Comparison of ENCODE assay signal across 35 mouse cellular contexts in the genomic region with DNA sequence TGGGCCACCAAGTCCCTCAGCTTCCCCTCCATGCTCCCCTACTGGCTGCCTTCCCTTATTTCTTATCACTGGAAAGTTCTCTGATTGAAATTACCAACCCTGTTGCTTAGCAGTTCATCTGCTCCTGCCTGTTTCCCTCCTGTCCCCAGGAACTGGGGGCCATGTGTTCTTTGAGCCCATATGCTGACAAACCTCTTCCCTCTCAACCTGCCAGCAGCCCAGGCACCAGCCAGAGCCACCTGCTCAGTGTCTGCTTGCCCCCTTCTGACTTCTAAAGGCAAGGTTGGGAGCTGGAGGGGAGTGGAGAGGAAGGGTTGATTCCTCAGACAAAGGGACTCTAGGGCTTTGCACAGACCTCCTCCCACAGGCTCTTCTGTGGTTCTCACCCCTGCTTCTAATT. TPM values are rescaled to one million over a fixed set of nuclear protein-coding genes. Genes with fewer than 3 reads are reported as not detected.
DNase-seq lines count a peak whose midpoint lies in the region; ATAC-seq and TF ChIP-seq lines count a peak whose summit lies in the region.
"Had no signal": no experiment of that assay in that cellular context is flagged by ENCODE, and none has a peak within 500 bp of the region (broad histone marks: within the 10 kb centered on the region; RNA-seq: fewer than 3 reads in every experiment).

No protein-coding gene starts in this region.

- H3K27me3 ChIP-seq in forebrain, embryonic 14.5 days (replicated peaks; ENCODE audit: control insufficient read depth, insufficient read depth, low read length) = no peaks in the 10 kb centered on the region
- no peaks in the 10 kb centered on the region for H3K27me3 ChIP-seq in forebrain, embryonic 10.5 days (ENCODE audit: poor library complexity, severe bottlenecking)
- H3K27me3 ChIP-seq in forebrain, postnatal 0 days (ENCODE audit: insufficient read depth, low read length) = no peaks in the 10 kb centered on the region
- H3K27me3 ChIP-seq: embryonic facial prominence, embryonic 12.5 days; heart, embryonic 15.5 days; limb, embryonic 15.5 days; lung, embryonic 15.5 days; midbrain, embryonic 15.5 days; neural tube, embryonic 15.5 days; Patski had no signal

- H3K27ac ChIP-seq in forebrain, embryonic 14.5 days (ENCODE audit: low read depth, low read length) = peak overlapping the region; percentile 60; the same call in 1 of the 2 replicates
- H3K27ac ChIP-seq in forebrain, embryonic 10.5 days = no peak overlapping the region
- peak overlapping the region; percentile 9; the same call in 1 of the 2 replicates for H3K27ac ChIP-seq in forebrain, postnatal 0 days (ENCODE audit: low read depth, low read length)
- H3K27ac ChIP-seq: embryonic facial prominence, embryonic 12.5 days; heart, embryonic 15.5 days; limb, embryonic 15.5 days; liver, embryonic 14.5 days; lung, embryonic 15.5 days; midbrain, embryonic 15.5 days; neural tube, embryonic 15.5 days; stomach, postnatal 0 days had no signal

- TF ChIP-seq POLR2A in lung, adult 2 months (IDR thresholded peaks at IDR 0.05; ENCODE audit: borderline replicate concordance, extremely low read depth, low read depth, low read length) = no peak

- no peaks in the 10 kb centered on the region for H3K9me3 ChIP-seq in forebrain, embryonic 14.5 days (replicated peaks; ENCODE audit: control insufficient read depth, low read length)
- no peaks in the 10 kb centered on the region for H3K9me3 ChIP-seq in forebrain, embryonic 10.5 days
- no peaks in the 10 kb centered on the region for H3K9me3 ChIP-seq in forebrain, postnatal 0 days (ENCODE audit: low read length)
- H3K9me3 ChIP-seq: embryonic facial prominence, embryonic 12.5 days; heart, embryonic 15.5 days; limb, embryonic 15.5 days; lung, embryonic 15.5 days; midbrain, embryonic 15.5 days; neural tube, embryonic 15.5 days had no signal

- H3K9ac ChIP-seq in forebrain, embryonic 14.5 days (ENCODE audit: low read length) = no peak overlapping the region
- H3K9ac ChIP-seq in forebrain, postnatal 0 days = no peak overlapping the region
- H3K9ac ChIP-seq: embryonic facial prominence, embryonic 12.5 days; heart, embryonic 15.5 days; limb, embryonic 15.5 days; liver, embryonic 14.5 days; lung, embryonic 15.5 days; midbrain, embryonic 15.5 days; neural tube, embryonic 15.5 days had no signal

- no peak overlapping the region for H3K4me2 ChIP-seq in forebrain, embryonic 14.5 days (ENCODE audit: low read length)
- H3K4me2 ChIP-seq in forebrain, postnatal 0 days (ENCODE audit: low read depth) = no peak overlapping the region
- H3K4me2 ChIP-seq: embryonic facial prominence, embryonic 12.5 days; heart, embryonic 15.5 days; limb, embryonic 15.5 days; lung, embryonic 15.5 days; midbrain, embryonic 15.5 days; neural tube, embryonic 15.5 days had no signal

- peak; percentile 57; the same call in 1 of the 2 replicates for ATAC-seq in forebrain, embryonic 14.5 days
- ATAC-seq in forebrain, postnatal 0 days = peak; percentile 63
- ATAC-seq: hindbrain, embryonic 16.5 days; intestine, embryonic 16.5 days; midbrain, embryonic 15.5 days; Patski had no signal

- H3K36me3 ChIP-seq in forebrain, embryonic 14.5 days (ENCODE audit: control insufficient read depth, insufficient read depth, low read length) = no peaks in the 10 kb centered on the region
- no peaks in the 10 kb centered on the region for H3K36me3 ChIP-seq in forebrain, embryonic 10.5 days (replicated peaks)
- no peaks in the 10 kb centered on the region for H3K36me3 ChIP-seq in forebrain, postnatal 0 days (ENCODE audit: insufficient read depth)
- H3K36me3 ChIP-seq: embryonic facial prominence, embryonic 12.5 days; heart, embryonic 15.5 days; limb, embryonic 15.5 days; lung, embryonic 15.5 days; midbrain, embryonic 15.5 days; neural tube, embryonic 15.5 days had no signal

- peak; percentile 51 for DNase-seq in forebrain, embryonic 14.5 days (ENCODE audit: low spot score)
- no peak for DNase-seq in forebrain, embryonic 10.5 days (ENCODE audit: extremely low spot score, low spot score)
- DNase-seq in ZHBTc4 (ENCODE audit: low read depth, low spot score) = peak; percentile 22
- DNase-seq in forebrain, postnatal 0 days = peak; percentile 24
- peak; percentile 78 for DNase-seq in layer of hippocampus, adult 9-11 months
- no peak for DNase-seq in left cerebral cortex, postnatal 10 days (ENCODE audit: extremely low spot score in 1 of 2, low spot score in 2 of 2)
- DNase-seq in lung, adult 2 months = no peak
- DNase-seq in embryo, embryonic 9.5 days (ENCODE audit: extremely low spot score) = no peak
- DNase-seq: adrenal gland, adult 8-10 months; cerebellum, adult 9-11 months; gastrocnemius, postnatal 36 days; kidney, adult 9 months; kidney, postnatal 14 days; lung, postnatal 36 days; thymus, adult 2 months; thymus, postnatal 4 days had no signal

- no peak overlapping the region for H3K4me3 ChIP-seq in forebrain, embryonic 14.5 days (ENCODE audit: low read depth, low read length)
- no peak overlapping the region for H3K4me3 ChIP-seq in forebrain, embryonic 10.5 days
- H3K4me3 ChIP-seq in forebrain, postnatal 0 days (ENCODE audit: low read depth, low read length) = no peak overlapping the region
- no peak overlapping the region for H3K4me3 ChIP-seq in lung, adult 2 months (replicated peaks; ENCODE audit: extremely low read depth, low read depth, low read length)
- H3K4me3 ChIP-seq: embryonic facial prominence, embryonic 12.5 days; heart, embryonic 15.5 days; limb, embryonic 15.5 days; lung, embryonic 15.5 days; midbrain, embryonic 15.5 days; myocyte; neural tube, embryonic 15.5 days had no signal

- intact Hi-C loops in left cerebral cortex, postnatal 10 days (cut with DNase I) = no loop called here

- no peaks in the 10 kb centered on the region for H3K4me1 ChIP-seq in forebrain, embryonic 14.5 days (ENCODE audit: control insufficient read depth, insufficient read depth, low read length)
- 0 out of 2 replicates have a peak, but pooled peaks cover 5% of the 10 kb centered on the region for H3K4me1 ChIP-seq in forebrain, embryonic 10.5 days
- H3K4me1 ChIP-seq in forebrain, postnatal 0 days (ENCODE audit: insufficient read depth) = no peaks in the 10 kb centered on the region
- no peaks in the 10 kb centered on the region for H3K4me1 ChIP-seq in lung, adult 2 months (ENCODE audit: control insufficient read depth, insufficient read depth, low read length)
- H3K4me1 ChIP-seq: embryonic facial prominence, embryonic 12.5 days; heart, embryonic 15.5 days; limb, embryonic 15.5 days; lung, embryonic 15.5 days; midbrain, embryonic 15.5 days; neural tube, embryonic 15.5 days had no signal

- TF ChIP-seq CTCF in forebrain, postnatal 0 days (IDR thresholded peaks at IDR 0.05; ENCODE audit: low read depth) = no peak
- TF ChIP-seq CTCF in lung, adult 2 months (IDR thresholded peaks at IDR 0.05; ENCODE audit: insufficient read depth, low read length) = no peak

RNA-seq across cellular contexts. Expression of gene 1700012A03Rik, which starts 4.7 kb away (rescaled TPM):
- not detected in 2 replicates for polyA plus RNA-seq in forebrain, embryonic 14.5 days (2014; fragmentation: Nextera tagmentation; extraction: Ambion mirVana)
- polyA plus RNA-seq in forebrain, embryonic 10.5 days (2016; fragmentation: Nextera tagmentation; extraction: Ambion mirVana) = not detected in 2 replicates
- total RNA-seq in forebrain, postnatal 0 days (2014; rRNA removed) = not detected in 2 replicates
- not detected in 2 replicates for polyA plus RNA-seq in forebrain, postnatal 0 days (2015; fragmentation: Nextera tagmentation; extraction: Ambion mirVana)
- total RNA-seq in left cerebral cortex, postnatal 10 days (2021) = not detected
- not detected in 2 replicates for polyA plus RNA-seq in lung, adult 2 months (2012; rRNA removed)
- total RNA-seq: adrenal gland, adult 8-10 months; ES-E14; gastrocnemius, adult 18-20 months; gastrocnemius, postnatal 36 days; heart, adult 8-10 months; hematopoietic stem cell, adult 5-6 weeks; left cerebral cortex, postnatal 25 days; megakaryocyte-erythroid progenitor cell, adult 5-6 weeks had no signal
- polyA plus RNA-seq: embryonic facial prominence, embryonic 12.5 days; heart, embryonic 15.5 days; hindbrain, embryonic 16.5 days; intestine, embryonic 16.5 days; limb, embryonic 15.5 days; liver, embryonic 14.5 days; lung, embryonic 15.5 days; midbrain, embryonic 15.5 days; myocyte; neural tube, embryonic 15.5 days; Patski; small intestine, adult 2 months; stomach, postnatal 0 days; thymus, adult 2 months had no signal

Comparison
In these comparisons a context has a peak if more than half of its experiments do, and no peak if none do; other contexts are left out.
1. DNase-seq: peak in forebrain, embryonic 14.5 days (single experiment), ZHBTc4 (single experiment), forebrain, postnatal 0 days (single experiment) and layer of hippocampus, adult 9-11 months (single experiment); none in forebrain, embryonic 10.5 days (single experiment), left cerebral cortex, postnatal 10 days (0 of 2), lung, adult 2 months (single experiment) and embryo, embryonic 9.5 days (single experiment).